Mouse (Mus musculus): ENCODE measurements at regions not wholly inside any gene's neighbourhood (a gene's known extent, or its start where the extent isn't known, plus 50 kb on each side); places are given as distances from the start of the nearest gene placed in this dataset.
"Not testable (repeated sequence)": the region's sequence is repeated elsewhere in the genome, so short reads cannot be mapped to it uniquely, and the experiment has no call there.

GRCm38 (mm10) chr10:8114932-8115331 is 158.9 kb upstream of the Tab2 start:
- 78% methylated on average over 5 of the region's 5 CpGs for WGBS
- H3K9me3 ChIP-seq (ENCODE audit: low read length); H3K27ac ChIP-seq (ENCODE audit: low read length); ATAC-seq (ENCODE audit: low FRiP score, low TSS enrichment); H3K4me2 ChIP-seq (replicated peaks; ENCODE audit: low read depth, low read length); H3K4me3 ChIP-seq (ENCODE audit: low read length); H3K9ac ChIP-seq (replicated peaks; ENCODE audit: low read length); H3K4me1 ChIP-seq (ENCODE audit: insufficient read depth, low read length); H3K36me3 ChIP-seq (ENCODE audit: insufficient read depth, low read length); H3K27me3 ChIP-seq (ENCODE audit: insufficient read depth, low read length): not testable (repeated sequence)

DNA sequence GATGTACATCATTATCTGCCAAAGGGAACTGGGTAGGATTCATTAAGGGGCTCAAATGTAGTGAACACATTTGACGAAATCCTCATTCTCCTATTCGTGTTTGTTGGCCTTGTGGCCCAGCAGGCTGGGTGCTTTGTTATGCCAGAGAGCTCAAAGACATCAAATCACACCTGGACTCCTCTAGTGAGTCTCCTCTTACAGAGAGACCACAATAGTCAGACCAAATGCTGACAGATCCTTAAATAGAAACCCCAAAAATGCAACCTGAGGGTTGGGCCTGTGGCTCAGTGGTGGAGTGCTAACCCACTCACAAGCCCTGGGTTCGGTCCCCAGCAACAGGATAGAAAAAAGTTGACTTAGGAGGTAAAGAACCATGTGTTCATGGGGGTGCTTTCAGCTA is 158.5 kb upstream of the Tab2 start:
- Histone ChIP-seq H3K36me3 (ENCODE audit: insufficient read depth, low read length) (no peaks in the 10 kb centered on the region), H3K4me2 (replicated peaks; ENCODE audit: low read depth, low read length) (no peak overlapping the region), H3K27ac (ENCODE audit: low read length) (no peak overlapping the region), H3K4me1 (ENCODE audit: insufficient read depth, low read length) (no peaks in the 10 kb centered on the region), H3K4me3 (ENCODE audit: low read length) (no peak overlapping the region), H3K27me3 (ENCODE audit: insufficient read depth, low read length) (no peaks in the 10 kb centered on the region), H3K9me3 (ENCODE audit: low read length) (no peaks in the 10 kb centered on the region), H3K9ac (replicated peaks; ENCODE audit: low read length) (no peak overlapping the region)
- no peak for ATAC-seq (ENCODE audit: low FRiP score, low TSS enrichment)
- 64% methylated on average over 3 of the region's 3 CpGs for WGBS

DNA sequence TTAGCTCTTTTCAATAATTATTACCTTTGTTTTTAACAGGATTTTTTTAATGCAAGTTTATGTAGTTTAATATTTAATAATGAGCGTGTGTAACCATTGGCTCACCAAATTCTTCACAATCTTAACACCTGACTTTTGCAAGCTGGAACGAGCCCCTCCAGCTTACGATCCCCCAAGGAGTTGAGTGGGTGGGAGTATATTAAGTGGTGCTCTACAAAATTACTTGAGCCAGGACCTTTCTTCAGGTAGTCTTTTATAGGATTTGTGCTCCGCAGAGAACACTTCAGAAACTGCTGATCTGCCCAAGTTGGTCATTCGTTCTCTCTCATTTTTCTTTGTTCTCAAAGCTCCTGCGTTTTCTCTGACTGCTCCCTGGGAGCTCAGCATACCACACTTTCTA is 144.5 kb upstream of the Tab2 start:
- H3K9ac ChIP-seq (replicated peaks; ENCODE audit: low read length), result no peak overlapping the region
- no peak overlapping the region for H3K27ac ChIP-seq (ENCODE audit: low read length)
- peaks cover 12% of the 10 kb centered on the region; the same call in 1 of the 2 replicates for H3K9me3 ChIP-seq (ENCODE audit: low read length)
- 77% methylated on average over 6 of the region's 6 CpGs for WGBS
- no peak for ATAC-seq (ENCODE audit: low FRiP score, low TSS enrichment)
- H3K36me3 ChIP-seq (ENCODE audit: insufficient read depth, low read length), result no peaks in the 10 kb centered on the region
- no peaks in the 10 kb centered on the region for H3K27me3 ChIP-seq (ENCODE audit: insufficient read depth, low read length)
- no peak overlapping the region for H3K4me3 ChIP-seq (ENCODE audit: low read length)
- no peak overlapping the region for H3K4me2 ChIP-seq (replicated peaks; ENCODE audit: low read depth, low read length)
- no peaks in the 10 kb centered on the region for H3K4me1 ChIP-seq (ENCODE audit: insufficient read depth, low read length)

GRCm38 (mm10) chr10:8095924-8096323 is 139.9 kb upstream of the Tab2 start:
- no peaks in the 10 kb centered on the region for H3K36me3 ChIP-seq (ENCODE audit: insufficient read depth, low read length)
- H3K4me1 ChIP-seq (ENCODE audit: insufficient read depth, low read length), result no peaks in the 10 kb centered on the region
- H3K4me2 ChIP-seq (replicated peaks; ENCODE audit: low read depth, low read length), result no peak overlapping the region
- 34% methylated on average over 2 of the region's 2 CpGs for WGBS
- H3K9me3 ChIP-seq (ENCODE audit: low read length), result peaks cover 5% of the 10 kb centered on the region; the same call in 1 of the 2 replicates
- H3K27ac ChIP-seq (ENCODE audit: low read length), result no peak overlapping the region
- H3K9ac ChIP-seq (replicated peaks; ENCODE audit: low read length), result no peak overlapping the region
- no peak overlapping the region for H3K4me3 ChIP-seq (ENCODE audit: low read length)
- no peaks in the 10 kb centered on the region for H3K27me3 ChIP-seq (ENCODE audit: insufficient read depth, low read length)
- 0 out of 2 replicates have a peak, but pooled peaks have one; percentile 23 for ATAC-seq (ENCODE audit: low FRiP score, low TSS enrichment)

GRCm38 (mm10) chr10:8095206-8095605 is 139.2 kb upstream of the Tab2 start:
- Histone ChIP-seq H3K36me3 (ENCODE audit: insufficient read depth, low read length) (no peaks in the 10 kb centered on the region), H3K4me1 (ENCODE audit: insufficient read depth, low read length) (no peaks in the 10 kb centered on the region), H3K27ac (ENCODE audit: low read length) (no peak overlapping the region), H3K4me2 (replicated peaks; ENCODE audit: low read depth, low read length) (no peak overlapping the region), H3K27me3 (ENCODE audit: insufficient read depth, low read length) (no peaks in the 10 kb centered on the region), H3K9me3 (ENCODE audit: low read length) (peaks cover 5% of the 10 kb centered on the region; the same call in 1 of the 2 replicates), H3K4me3 (ENCODE audit: low read length) (no peak overlapping the region), H3K9ac (replicated peaks; ENCODE audit: low read length) (no peak overlapping the region)
- 91% methylated on average over 3 of the region's 3 CpGs for WGBS
- ATAC-seq (ENCODE audit: low FRiP score, low TSS enrichment), result no peak

DNA sequence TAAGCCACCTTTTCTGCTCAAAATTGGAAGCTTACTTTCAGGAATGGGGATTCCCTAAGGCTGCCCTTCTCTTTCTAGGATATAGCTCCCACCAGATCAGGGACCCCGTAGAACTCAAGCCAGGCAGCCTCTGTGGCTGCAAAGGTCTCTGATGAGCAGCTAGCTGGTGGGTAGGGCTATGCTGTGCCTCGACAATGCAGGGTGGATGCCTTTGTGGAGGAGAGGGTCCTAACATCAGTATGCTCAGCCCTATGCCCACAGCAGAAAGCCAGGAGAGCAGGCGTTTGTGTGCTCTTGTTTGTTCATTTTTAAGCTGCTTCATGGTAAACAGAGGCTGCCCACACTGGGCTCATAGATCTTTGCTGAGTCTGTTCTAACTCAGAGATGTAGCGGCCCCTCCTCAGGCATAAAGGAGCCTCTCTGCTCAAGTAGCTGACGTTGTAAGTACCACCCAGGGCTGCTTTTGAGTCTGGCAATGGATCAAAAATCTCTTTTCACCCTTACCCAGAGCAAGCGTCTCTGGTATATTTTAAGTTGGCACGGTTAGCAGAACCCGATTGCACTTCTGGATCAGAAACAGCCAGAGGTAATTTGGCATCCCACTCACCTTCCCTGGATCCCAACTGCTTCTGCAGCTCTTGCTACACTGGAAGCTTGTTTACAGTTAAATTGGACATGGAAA is 136.0 kb upstream of the Tab2 start:
- Histone ChIP-seq H3K27me3 (ENCODE audit: insufficient read depth, low read length) (no peaks in the 10 kb centered on the region), H3K4me1 (ENCODE audit: insufficient read depth, low read length) (peaks cover 14% of the 10 kb centered on the region), H3K9me3 (ENCODE audit: low read length) (no peaks in the 10 kb centered on the region), H3K4me3 (ENCODE audit: low read length) (no peak overlapping the region), H3K9ac (replicated peaks; ENCODE audit: low read length) (no peak overlapping the region), H3K36me3 (ENCODE audit: insufficient read depth, low read length) (no peaks in the 10 kb centered on the region), H3K27ac (ENCODE audit: low read length) (no peak overlapping the region), H3K4me2 (replicated peaks; ENCODE audit: low read depth, low read length) (no peak overlapping the region)
- ATAC-seq (ENCODE audit: low FRiP score, low TSS enrichment), result no peak
- WGBS, result 72% methylated on average over 8 of the region's 8 CpGs

- no peak overlapping the region for H3K9ac ChIP-seq (replicated peaks; ENCODE audit: low read length)
- WGBS, result 14% methylated on average over 9 of the region's 9 CpGs
- H3K4me3 ChIP-seq (ENCODE audit: low read length), result no peak overlapping the region
- H3K4me1 ChIP-seq (ENCODE audit: insufficient read depth, low read length), result peaks cover 17% of the 10 kb centered on the region
- ATAC-seq (ENCODE audit: low FRiP score, low TSS enrichment), result peak; percentile 89
- H3K27me3 ChIP-seq (ENCODE audit: insufficient read depth, low read length), result no peaks in the 10 kb centered on the region
- H3K27ac ChIP-seq (ENCODE audit: low read length), result peak overlapping the region; percentile 35; the same call in 1 of the 2 replicates
- no peaks in the 10 kb centered on the region for H3K36me3 ChIP-seq (ENCODE audit: insufficient read depth, low read length)
- peak overlapping the region; percentile 23; the same call in 1 of the 2 replicates for H3K4me2 ChIP-seq (replicated peaks; ENCODE audit: low read depth, low read length)
- H3K9me3 ChIP-seq (ENCODE audit: low read length), result no peaks in the 10 kb centered on the region
Observed at GRCm38 (mm10) chr10:8089296-8089695, 133.3 kb upstream of the Tab2 start.

DNA sequence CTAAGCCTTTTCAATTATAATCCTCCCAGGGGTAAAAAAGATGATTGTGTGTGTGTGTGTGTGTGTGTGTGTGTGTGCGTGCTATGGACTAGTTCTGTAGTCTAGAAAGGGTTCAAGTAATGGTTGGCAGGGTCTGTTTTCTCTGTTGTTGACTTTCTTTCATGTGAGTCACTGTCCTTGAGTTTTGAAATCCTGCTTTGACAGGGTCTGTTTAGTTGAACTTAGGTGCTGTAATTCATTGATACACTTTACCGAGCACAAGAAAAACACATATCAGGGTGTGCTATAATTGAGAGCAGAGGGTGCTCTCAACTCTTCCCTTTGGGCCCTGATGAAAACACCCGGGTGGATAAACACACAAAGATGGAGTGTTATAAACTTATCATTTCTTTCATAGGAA is 132.7 kb upstream of the Tab2 start:
- H3K4me3 ChIP-seq (ENCODE audit: low read length), result no peak overlapping the region
- no peaks in the 10 kb centered on the region for H3K36me3 ChIP-seq (ENCODE audit: insufficient read depth, low read length)
- no peak for ATAC-seq (ENCODE audit: low FRiP score, low TSS enrichment)
- WGBS, result 43% methylated on average over 3 of the region's 3 CpGs
- H3K9me3 ChIP-seq (ENCODE audit: low read length), result no peaks in the 10 kb centered on the region
- peaks cover 17% of the 10 kb centered on the region for H3K4me1 ChIP-seq (ENCODE audit: insufficient read depth, low read length)
- 0 out of 2 replicates have a peak overlapping the region, but pooled peaks have one; percentile 35 for H3K27ac ChIP-seq (ENCODE audit: low read length)
- no peak overlapping the region for H3K9ac ChIP-seq (replicated peaks; ENCODE audit: low read length)
- H3K27me3 ChIP-seq (ENCODE audit: insufficient read depth, low read length), result no peaks in the 10 kb centered on the region
- no peak overlapping the region; the same call in 1 of the 2 replicates for H3K4me2 ChIP-seq (replicated peaks; ENCODE audit: low read depth, low read length)

DNA sequence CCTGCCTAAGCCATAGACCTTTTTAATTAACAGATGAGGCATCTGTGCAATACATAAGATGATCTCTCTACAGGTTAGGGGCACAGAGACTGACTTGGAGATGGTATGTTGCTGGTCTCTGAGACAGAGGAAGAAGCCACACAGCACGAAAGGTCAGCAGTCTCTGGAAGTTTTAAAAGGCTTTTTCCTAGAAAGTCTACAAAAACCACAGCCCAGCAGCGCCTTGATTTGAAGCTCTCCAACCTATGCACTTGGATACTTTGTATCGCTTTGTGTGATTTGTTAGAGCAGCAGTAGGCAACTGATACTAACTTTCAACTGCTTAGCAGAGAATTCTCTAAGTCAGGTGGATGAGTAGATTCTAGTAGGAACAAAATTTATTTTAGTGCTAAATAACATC is 132.3 kb upstream of the Tab2 start:
- Histone ChIP-seq H3K27ac (ENCODE audit: low read length) (no peak overlapping the region), H3K9ac (replicated peaks; ENCODE audit: low read length) (no peak overlapping the region), H3K4me3 (ENCODE audit: low read length) (no peak overlapping the region), H3K27me3 (ENCODE audit: insufficient read depth, low read length) (no peaks in the 10 kb centered on the region), H3K4me1 (ENCODE audit: insufficient read depth, low read length) (peaks cover 17% of the 10 kb centered on the region), H3K4me2 (replicated peaks; ENCODE audit: low read depth, low read length) (no peak overlapping the region), H3K9me3 (ENCODE audit: low read length) (no peaks in the 10 kb centered on the region), H3K36me3 (ENCODE audit: insufficient read depth, low read length) (no peaks in the 10 kb centered on the region)
- no peak for ATAC-seq (ENCODE audit: low FRiP score, low TSS enrichment)
- WGBS, result 98% methylated on average over 3 of the region's 3 CpGs

DNA sequence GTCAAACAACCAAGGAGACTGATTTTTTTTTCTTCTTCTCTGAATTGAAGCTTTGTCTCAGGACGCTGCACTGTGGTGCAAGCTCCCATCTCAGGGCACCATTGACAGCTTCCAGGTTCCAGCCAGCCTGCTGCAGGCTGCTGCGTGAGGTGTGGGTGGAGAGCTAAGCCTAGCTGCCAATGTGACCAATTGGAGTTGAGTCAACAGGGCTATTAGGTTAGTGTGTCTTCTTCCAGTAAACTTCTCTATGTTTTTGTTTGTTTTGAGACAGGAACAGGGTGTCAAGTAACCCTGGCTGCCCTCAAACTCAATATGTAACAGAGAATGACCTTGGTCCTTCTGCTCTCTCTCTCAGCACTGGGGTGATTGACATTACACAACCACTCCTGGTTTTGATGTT is 131.1 kb upstream of the Tab2 start:
- Histone ChIP-seq H3K36me3 (ENCODE audit: insufficient read depth, low read length) (no peaks in the 10 kb centered on the region), H3K4me2 (replicated peaks; ENCODE audit: low read depth, low read length) (no peak overlapping the region), H3K27ac (ENCODE audit: low read length) (no peak overlapping the region), H3K4me1 (ENCODE audit: insufficient read depth, low read length) (peaks cover 17% of the 10 kb centered on the region), H3K9ac (replicated peaks; ENCODE audit: low read length) (no peak overlapping the region), H3K9me3 (ENCODE audit: low read length) (no peaks in the 10 kb centered on the region), H3K27me3 (ENCODE audit: insufficient read depth, low read length) (no peaks in the 10 kb centered on the region), H3K4me3 (ENCODE audit: low read length) (no peak overlapping the region)
- 39% methylated on average over 2 of the region's 2 CpGs for WGBS
- no peak for ATAC-seq (ENCODE audit: low FRiP score, low TSS enrichment)

All from kidney, embryonic 16.5 days (tissue).